Mouse (Mus musculus) myocyte (in vitro differentiated cells): ENCODE data around the gene Mvb12b.

Experiments
- CEBPB ChIP-seq: IDR thresholded peaks from 2 replicates; pipeline ENCODE4 v1.6.1; 2011; ENCODE audit warnings: mild to moderate bottlenecking, moderate library complexity; ENCODE audit not compliant: poor library complexity, insufficient read depth, severe bottlenecking
- E2F4 ChIP-seq: IDR thresholded peaks from one replicate; pipeline ENCODE4 v1.6.1; 2011; ENCODE audit warnings: mild to moderate bottlenecking, control low read depth, moderate library complexity; ENCODE audit not compliant: insufficient read depth
- MAX ChIP-seq: IDR thresholded peaks from one replicate; pipeline ENCODE4 v1.6.1; 2011; ENCODE audit warnings: low read depth, mild to moderate bottlenecking, control low read depth
- POLR2A ChIP-seq: IDR thresholded peaks from one replicate; pipeline ENCODE4 v1.6.1; 2011; ENCODE audit warnings: low read depth, mild to moderate bottlenecking, control low read depth, moderate library complexity; ENCODE audit not compliant: insufficient read length
- USF1 ChIP-seq: IDR thresholded peaks from one replicate; pipeline ENCODE4 v1.6.1; 2011; ENCODE audit warnings: low read depth, mild to moderate bottlenecking, control low read depth, moderate library complexity

- no peak for TF ChIP-seq USF1
- no peak for TF ChIP-seq POLR2A
- no peak for TF ChIP-seq CEBPB
- no peak for TF ChIP-seq MAX
- TF ChIP-seq E2F4, result no peak
Measured at GRCm38 (mm10) chr2:33879223-33879622, 8.5 kb downstream of the Mvb12b start.
